19 mouse cellular contexts compared by ENCODE assay signal in the genomic region with DNA sequence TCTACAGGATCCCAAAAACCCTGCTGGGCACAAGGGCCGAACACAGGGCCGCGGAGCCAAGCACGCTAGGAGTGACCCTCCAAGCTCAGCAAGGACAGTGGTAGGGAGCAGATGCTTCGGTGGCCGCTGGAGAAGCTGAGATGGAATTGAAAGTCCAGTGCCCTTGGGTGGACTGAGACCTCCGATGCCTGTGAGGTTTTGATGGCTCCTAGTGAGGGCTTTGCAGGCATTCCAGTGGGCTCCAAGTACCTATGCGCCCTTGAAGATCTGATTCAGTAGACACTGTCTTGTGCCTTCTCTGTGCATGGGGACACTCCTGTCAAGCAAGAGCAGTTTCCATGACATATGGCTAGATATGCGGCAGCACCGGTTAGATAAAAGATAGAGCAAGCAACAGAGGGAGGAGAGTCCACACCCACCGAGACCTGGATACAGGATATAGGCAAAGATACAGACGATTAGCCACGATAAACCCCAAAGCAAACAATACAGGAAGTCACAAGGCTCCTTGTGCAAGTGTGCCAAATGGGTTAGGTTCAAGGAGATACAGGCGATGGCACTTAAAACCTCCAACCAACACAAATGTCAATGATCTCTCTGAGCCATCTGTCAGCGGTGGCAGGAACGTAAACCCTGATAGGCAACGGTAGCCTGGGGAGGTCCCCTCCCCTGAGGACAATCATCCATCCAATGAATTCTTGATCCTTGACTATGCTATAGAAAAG. TPM values are rescaled to one million over a fixed set of nuclear protein-coding genes. Genes with fewer than 3 reads are reported as not detected.
DNase-seq lines count a peak whose midpoint lies in the region; ATAC-seq lines count a peak whose summit lies in the region.
"Had no signal": no experiment of that assay in that cellular context is flagged by ENCODE, and none has a peak within 500 bp of the region (broad histone marks: within the 10 kb centered on the region; RNA-seq: fewer than 3 reads in every experiment).

No protein-coding gene starts in this region.

- intact Hi-C loops in heart, postnatal 25 days (cut with DNase I): no loop called here

- ATAC-seq in erythroblast, adult 5-6 weeks (replicated peaks; ENCODE audit: low FRiP score, poor library complexity, severe bottlenecking): peak; percentile 81
- peak; percentile 89 for ATAC-seq in liver, embryonic 13.5 days (ENCODE audit: low read depth)
- ATAC-seq: hindbrain, embryonic 16.5 days had no signal

- peak overlapping the region; percentile 97 for H3K27ac ChIP-seq in liver, embryonic 13.5 days
- H3K27ac ChIP-seq: neural tube, embryonic 12.5 days had no signal

- H3K9me3 ChIP-seq in liver, embryonic 13.5 days (replicated peaks): no peaks in the 10 kb centered on the region
- H3K9me3 ChIP-seq: neural tube, embryonic 12.5 days had no signal

- no peaks in the 10 kb centered on the region for H3K27me3 ChIP-seq in liver, embryonic 13.5 days
- H3K27me3 ChIP-seq: neural tube, embryonic 12.5 days had no signal

- no peaks in the 10 kb centered on the region for H3K36me3 ChIP-seq in liver, embryonic 13.5 days
- H3K36me3 ChIP-seq: neural tube, embryonic 12.5 days had no signal

- DNase-seq in spleen, postnatal 36 days (ENCODE audit: low spot score in 2 of 2): peak; percentile 15 to 41
- no peak for DNase-seq in spleen, postnatal 14 days (ENCODE audit: low spot score in 2 of 2)
- DNase-seq in liver, embryonic 13.5 days: peak; percentile 74
- DNase-seq in embryo, embryonic 10.5 days (ENCODE audit: low spot score): no peak
- DNase-seq in adrenal gland, postnatal 25 days: no peak
- no peak for DNase-seq in heart, postnatal 25 days (ENCODE audit: low spot score)
- DNase-seq: cerebellum, adult 18-20 months; embryo, embryonic 11 days; gastrocnemius, postnatal 10 days; kidney, adult 11 months; kidney, postnatal 10 days; lung, postnatal 4 days; thymus, postnatal 4 days had no signal

- 38% methylated on average over 17 of the region's 17 CpGs for WGBS in liver, embryonic 13.5 days (ENCODE audit: insufficient replicate concordance)

- peaks cover 48% of the 10 kb centered on the region for H3K4me1 ChIP-seq in liver, embryonic 13.5 days (replicated peaks)
- H3K4me1 ChIP-seq: neural tube, embryonic 12.5 days had no signal

- no peak overlapping the region; the same call in 1 of the 2 replicates for H3K4me3 ChIP-seq in liver, embryonic 13.5 days (replicated peaks)
- H3K4me3 ChIP-seq: neural tube, embryonic 12.5 days had no signal

- peak overlapping the region; percentile 51 for H3K4me2 ChIP-seq in liver, embryonic 13.5 days
- H3K4me2 ChIP-seq: neural tube, embryonic 12.5 days had no signal

- peak overlapping the region; percentile 59 for H3K9ac ChIP-seq in liver, embryonic 13.5 days
- H3K9ac ChIP-seq: neural tube, embryonic 12.5 days had no signal

RNA-seq across cellular contexts. Expression of gene Prpsap1, which starts 12.3 kb away (rescaled TPM):
- total RNA-seq in erythroblast, adult 5-6 weeks (2015; ENCODE audit: low replicate concordance): 9.8 and 11.1 TPM in 2 replicates
- 9.2 and 14.1 TPM in 2 replicates for total RNA-seq in erythroblast, adult 5-6 weeks (2017; ENCODE audit: low replicate concordance)
- polyA plus RNA-seq in liver, embryonic 13.5 days (2015; fragmentation: Nextera tagmentation; extraction: Ambion mirVana): 59.3 and 62.7 TPM in 2 replicates
- 112 TPM in 2 replicates for total RNA-seq in adrenal gland, postnatal 25 days (2021)
- total RNA-seq in heart, postnatal 25 days (2021): 10 to 100 TPM; 33.2 to 35.1 TPM

RNA-seq across cellular contexts. Expression of gene Sphk1, which starts 24.4 kb away (rescaled TPM):
- total RNA-seq in erythroblast, adult 5-6 weeks (2015; ENCODE audit: low replicate concordance): 14.2 and 15.9 TPM in 2 replicates
- 45.3 and 46.3 TPM in 2 replicates for total RNA-seq in erythroblast, adult 5-6 weeks (2017; ENCODE audit: low replicate concordance)
- 28.5 and 32.7 TPM in 2 replicates for polyA plus RNA-seq in liver, embryonic 13.5 days (2015; fragmentation: Nextera tagmentation; extraction: Ambion mirVana)
- total RNA-seq in adrenal gland, postnatal 25 days (2021): 0.57 and 1.5 TPM in 2 replicates
- total RNA-seq in heart, postnatal 25 days (2021): 1 to 10 TPM; 1.4 to 1.9 TPM

RNA-seq across cellular contexts. Expression of gene Qrich2, which starts 40.3 kb away (rescaled TPM):
- total RNA-seq in erythroblast, adult 5-6 weeks (2015; ENCODE audit: low replicate concordance): not detected in 2 replicates
- total RNA-seq in erythroblast, adult 5-6 weeks (2017; ENCODE audit: low replicate concordance): 0.17 TPM in 1 of 2 replicates, not detected in the other
- polyA plus RNA-seq in liver, embryonic 13.5 days (2015; fragmentation: Nextera tagmentation; extraction: Ambion mirVana): not detected in 2 replicates
- total RNA-seq in adrenal gland, postnatal 25 days (2021): not detected in 2 replicates
- total RNA-seq in heart, postnatal 25 days (2021): not detected
- total RNA-seq: gastrocnemius, postnatal 10 days; left cerebral cortex, postnatal 14 days; liver, adult 2 months had no signal
- polyA plus RNA-seq: heart, postnatal 0 days; neural tube, embryonic 12.5 days had no signal

Comparison
In these comparisons a context has a peak if more than half of its experiments do, and no peak if none do; other contexts are left out.
1. DNase-seq: peak in spleen, postnatal 36 days (2 of 2) and liver, embryonic 13.5 days (single experiment); none in spleen, postnatal 14 days (0 of 2), embryo, embryonic 10.5 days (single experiment), adrenal gland, postnatal 25 days (single experiment) and heart, postnatal 25 days (single experiment).